Mouse (Mus musculus): ENCODE results near the gene Jph3.

Gene Jph3

GRCm38 (mm10) chr8:121773876-121774275, 44.5 kb downstream of the Jph3 start:
- in situ Hi-C loops (cut with MboI, MseI): no loop called here

GRCm38 (mm10) chr8:121782493-121782892, 53.1 kb downstream of the Jph3 start:
- in situ Hi-C loops (cut with MboI, MseI): no loop called here

GRCm38 (mm10) chr8:121786542-121786941, 57.1 kb downstream of the Jph3 start:
- in situ Hi-C loops (cut with MboI, MseI): no loop called here

GRCm38 (mm10) chr8:121788786-121789185, 59.4 kb downstream of the Jph3 start:
- in situ Hi-C loops (cut with MboI, MseI): no loop called here

GRCm38 (mm10) chr8:121792159-121792558, 62.7 kb downstream of the Jph3 start:
- in situ Hi-C loops (cut with MboI, MseI): no loop called here

GRCm38 (mm10) chr8:121792627-121793026, 63.2 kb downstream of the Jph3 start:
- in situ Hi-C loops (cut with MboI, MseI): no loop called here

GRCm38 (mm10) chr8:121794151-121794550, 64.7 kb downstream of the Jph3 start:
- in situ Hi-C loops (cut with MboI, MseI): no loop called here

GRCm38 (mm10) chr8:121795461-121795860, 66.0 kb downstream of the Jph3 start:
- in situ Hi-C loops (cut with MboI, MseI): no loop called here

GRCm38 (mm10) chr8:121796406-121796805, 67.0 kb downstream of the Jph3 start:
- in situ Hi-C loops (cut with MboI, MseI): no loop called here

- in situ Hi-C loops (cut with MboI, MseI): no loop called here
Observed at GRCm38 (mm10) chr8:121798401-121798800, 69.0 kb downstream of the Jph3 start.

GRCm38 (mm10) chr8:121804829-121805228, 75.4 kb downstream of the Jph3 start:
- in situ Hi-C loops (cut with MboI, MseI): no loop called here

GRCm38 (mm10) chr8:121806126-121806525, 76.7 kb downstream of the Jph3 start:
- in situ Hi-C loops (cut with MboI, MseI): no loop called here

GRCm38 (mm10) chr8:121808032-121808431, 78.6 kb downstream of the Jph3 start:
- in situ Hi-C loops (cut with MboI, MseI): no loop called here

GRCm38 (mm10) chr8:121809524-121810155, 80.2 kb downstream of the Jph3 start:
- in situ Hi-C loops (cut with MboI, MseI): no loop called here

- in situ Hi-C loops (cut with MboI, MseI): no loop called here
Observed at GRCm38 (mm10) chr8:121811502-121811901, 82.1 kb downstream of the Jph3 start.

GRCm38 (mm10) chr8:121811931-121812570, 82.6 kb downstream of the Jph3 start:
- in situ Hi-C loops (cut with MboI, MseI): no loop called here

- in situ Hi-C loops (cut with MboI, MseI): no loop called here
Observed at GRCm38 (mm10) chr8:121818226-121818625, 88.8 kb downstream of the Jph3 start.

- in situ Hi-C loops (cut with MboI, MseI): no loop called here
Observed at GRCm38 (mm10) chr8:121820840-121821239, 91.4 kb downstream of the Jph3 start.

- in situ Hi-C loops (cut with MboI, MseI): no loop called here
Observed at GRCm38 (mm10) chr8:121821320-121821719, 91.9 kb downstream of the Jph3 start.

GRCm38 (mm10) chr8:121821770-121822169, 92.3 kb downstream of the Jph3 start:
- in situ Hi-C loops (cut with MboI, MseI): no loop called here

GRCm38 (mm10) chr8:121827726-121828125, 98.3 kb downstream of the Jph3 start:
- in situ Hi-C loops (cut with MboI, MseI): no loop called here

- in situ Hi-C loops (cut with MboI, MseI): no loop called here
Observed at GRCm38 (mm10) chr8:121828376-121829023, 99.1 kb downstream of the Jph3 start.

Measured in T-helper 2 cell (primary cell).